Mouse (Mus musculus): ENCODE results near the gene Adamts2. TPM values are rescaled to one million over a fixed set of nuclear protein-coding genes. Genes with fewer than 3 reads are reported as not detected.

The Adamts2 gene
- polyA plus RNA-seq, 1 experiment from 2014 or later, result 8.8 TPM

Other genes starting within 250 kb of the Adamts2 start
- gene Cby3, start 247.6 kb upstream of the Adamts2 start, polyA plus RNA-seq (2015; fragmentation: Nextera tagmentation; extraction: Ambion mirVana), result 0.38 and 0.79 TPM in 2 replicates
- gene Hnrnph1, start 225.1 kb upstream of the Adamts2 start, polyA plus RNA-seq (2015; fragmentation: Nextera tagmentation; extraction: Ambion mirVana), result 572 and 577 TPM in 2 replicates
- gene Rufy1, start 171.0 kb upstream of the Adamts2 start, polyA plus RNA-seq (2015; fragmentation: Nextera tagmentation; extraction: Ambion mirVana), result 22.8 and 27.9 TPM in 2 replicates
- gene Zfp354c, start 225.6 kb downstream of the Adamts2 start, polyA plus RNA-seq (2015; fragmentation: Nextera tagmentation; extraction: Ambion mirVana), result 53.1 and 67.6 TPM in 2 replicates
- gene Zfp879, start 239.5 kb downstream of the Adamts2 start, polyA plus RNA-seq (2015; fragmentation: Nextera tagmentation; extraction: Ambion mirVana), result 0.94 and 1.00 TPM in 2 replicates
- gene Grm6, start 248.6 kb downstream of the Adamts2 start, polyA plus RNA-seq (2015; fragmentation: Nextera tagmentation; extraction: Ambion mirVana), result not detected in 2 replicates

All from limb, embryonic 13.5 days (tissue).